Mouse (Mus musculus) spleen, postnatal 10 days (tissue): Measurements from ENCODE around the gene 4930503B20Rik.

ENCODE experiments used
- DNase-seq, 2 experiments: peaks; one replicate each; pipeline ENCODE4 v3.0.0; 2021 to 2022; ENCODE audit warnings: low spot score in 2 of 2

4930503B20Rik gene

GRCm38 (mm10) chr3:146650716-146651115 is 401 bp downstream of the 4930503B20Rik start:
- no peak for DNase-seq

GRCm38 (mm10) chr3:146649311-146649894 is 1.7 kb downstream of the 4930503B20Rik start:
- DNase-seq = no peak

- DNase-seq = no peak
Measured at GRCm38 (mm10) chr3:146641818-146642427, 9.2 kb downstream of the 4930503B20Rik start.

GRCm38 (mm10) chr3:146632506-146632905 is 18.6 kb downstream of the 4930503B20Rik start:
- no peak for DNase-seq

GRCm38 (mm10) chr3:146628227-146628982 is 22.7 kb downstream of the 4930503B20Rik start:
- DNase-seq = no peak

- no peak for DNase-seq
Measured at GRCm38 (mm10) chr3:146625766-146626165, 25.4 kb downstream of the 4930503B20Rik start.

- DNase-seq = no peak
Measured at GRCm38 (mm10) chr3:146621966-146622365, 29.2 kb downstream of the 4930503B20Rik start.

- DNase-seq = no peak
Measured at GRCm38 (mm10) chr3:146620555-146621249, 30.4 kb downstream of the 4930503B20Rik start.

GRCm38 (mm10) chr3:146620101-146620500 is 31.0 kb downstream of the 4930503B20Rik start:
- DNase-seq = no peak

- DNase-seq = no peak
Measured at GRCm38 (mm10) chr3:146618357-146618756, 32.8 kb downstream of the 4930503B20Rik start.

GRCm38 (mm10) chr3:146617946-146618345 is 33.2 kb downstream of the 4930503B20Rik start:
- no peak for DNase-seq

GRCm38 (mm10) chr3:146616533-146617283 is 34.4 kb downstream of the 4930503B20Rik start:
- DNase-seq = no peak

- no peak for DNase-seq
Measured at GRCm38 (mm10) chr3:146615496-146615895, 35.6 kb downstream of the 4930503B20Rik start, which contains the start of gene Dnase2b. Gene Dnase2b, minus strand, starts transcription at chr3:146615596.

GRCm38 (mm10) chr3:146611821-146612220 is 39.3 kb downstream of the 4930503B20Rik start:
- DNase-seq = no peak

- no peak for DNase-seq
Measured at GRCm38 (mm10) chr3:146611261-146611660, 39.9 kb downstream of the 4930503B20Rik start.

GRCm38 (mm10) chr3:146610322-146610721 is 40.8 kb downstream of the 4930503B20Rik start:
- no peak for DNase-seq

GRCm38 (mm10) chr3:146607368-146607767 is 43.7 kb downstream of the 4930503B20Rik start:
- DNase-seq = no peak

- DNase-seq = no peak
Measured at GRCm38 (mm10) chr3:146604647-146605046, 46.5 kb downstream of the 4930503B20Rik start.

- no peak for DNase-seq
Measured at GRCm38 (mm10) chr3:146602531-146602930, 48.6 kb downstream of the 4930503B20Rik start.

- DNase-seq = no peak
Measured at GRCm38 (mm10) chr3:146601205-146601604, 49.9 kb downstream of the 4930503B20Rik start.

GRCm38 (mm10) chr3:146599198-146599900 is 51.8 kb downstream of the 4930503B20Rik start:
- no peak for DNase-seq
